Comparison of ENCODE assay signal across 21 mouse cellular contexts in the genomic region with DNA sequence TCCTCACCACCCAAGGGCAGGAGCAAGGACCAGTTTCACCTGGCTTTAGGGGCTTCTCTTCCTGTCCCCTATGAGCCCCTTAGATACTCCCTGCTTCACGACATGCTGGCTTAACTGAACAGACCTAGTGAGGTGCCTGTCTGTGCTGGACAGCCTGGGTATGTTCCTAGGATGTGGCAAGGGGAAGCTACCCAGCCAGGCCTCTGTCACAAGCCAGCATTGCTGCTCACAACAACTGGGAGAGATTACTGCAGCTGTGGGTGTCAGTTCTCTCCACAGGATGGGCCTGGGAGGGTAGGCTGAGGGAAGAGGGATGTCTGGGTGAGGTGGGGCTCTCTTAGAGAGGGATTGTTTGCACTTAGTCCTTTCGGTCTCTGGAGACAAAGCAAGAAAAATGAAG.
A peak's percentile ranks its signal among the peaks of the same experiment; 100 is the strongest.
DNase-seq lines count a peak whose midpoint lies in the region; ATAC-seq and TF ChIP-seq lines count a peak whose summit lies in the region.
"Had no signal": no experiment of that assay in that cellular context is flagged by ENCODE, and none has a peak within 500 bp of the region (broad histone marks: within the 10 kb centered on the region; RNA-seq: fewer than 3 reads in every experiment).

No protein-coding gene starts in this region.

- no peak overlapping the region for H3K4me2 ChIP-seq in heart, embryonic 13.5 days
- no peak overlapping the region for H3K4me2 ChIP-seq in lung, embryonic 16.5 days (ENCODE audit: low read depth, low read length)
- H3K4me2 ChIP-seq in myocyte (ENCODE audit: low read depth), result no peak overlapping the region
- H3K4me2 ChIP-seq: hindbrain, embryonic 14.5 days; liver, embryonic 13.5 days; lung, embryonic 14.5 days; midbrain, embryonic 11.5 days had no signal

- H3K9ac ChIP-seq in heart, embryonic 13.5 days, result 0 out of 2 replicates have a peak overlapping the region, but pooled peaks have one; percentile 6
- H3K9ac ChIP-seq in lung, embryonic 16.5 days (ENCODE audit: low read length), result no peak overlapping the region
- H3K9ac ChIP-seq: hindbrain, embryonic 14.5 days; liver, embryonic 13.5 days; lung, embryonic 14.5 days had no signal

- no peaks in the 10 kb centered on the region for H3K79me2 ChIP-seq in myocyte (ENCODE audit: control insufficient read depth, insufficient read depth)

- H3K27ac ChIP-seq in heart, embryonic 13.5 days (replicated peaks), result 0 out of 2 replicates have a peak overlapping the region, but pooled peaks have one; percentile 3
- peak overlapping the region; percentile 57; the same call in 1 of the 2 replicates for H3K27ac ChIP-seq in lung, embryonic 16.5 days (ENCODE audit: low read length)
- H3K27ac ChIP-seq: forebrain, embryonic 10.5 days; hindbrain, embryonic 14.5 days; liver, embryonic 13.5 days; macrophage; stomach, postnatal 0 days had no signal

- H3K36me3 ChIP-seq in heart, embryonic 13.5 days, result peaks cover 92% of the 10 kb centered on the region
- H3K36me3 ChIP-seq in lung, embryonic 16.5 days (ENCODE audit: control insufficient read depth, insufficient read depth, low read length), result peaks cover 23% of the 10 kb centered on the region
- peaks cover 49% of the 10 kb centered on the region for H3K36me3 ChIP-seq in myocyte (ENCODE audit: control insufficient read depth, insufficient read depth)

- WGBS in heart, embryonic 13.5 days, result 64% methylated on average over 2 of the region's 2 CpGs
- WGBS in lung, embryonic 16.5 days, result 56% methylated on average over 2 of the region's 2 CpGs

- no peak overlapping the region for H3ac ChIP-seq in myocyte (ENCODE audit: control insufficient read depth, insufficient read length)

- H3K27me3 ChIP-seq in heart, embryonic 13.5 days (replicated peaks), result no peaks in the 10 kb centered on the region
- H3K27me3 ChIP-seq in lung, embryonic 16.5 days (ENCODE audit: control insufficient read depth, insufficient read depth, low read depth, low read length), result no peaks in the 10 kb centered on the region
- H3K27me3 ChIP-seq in myocyte (ENCODE audit: control insufficient read depth, insufficient read depth, insufficient read length), result no peaks in the 10 kb centered on the region
- H3K27me3 ChIP-seq: liver, embryonic 13.5 days had no signal

- no peaks in the 10 kb centered on the region for H3K9me3 ChIP-seq in heart, embryonic 13.5 days
- H3K9me3 ChIP-seq in lung, embryonic 16.5 days (ENCODE audit: control insufficient read depth, low read length), result no peaks in the 10 kb centered on the region
- H3K9me3 ChIP-seq: forebrain, embryonic 10.5 days; liver, embryonic 13.5 days had no signal

- H3K4me3 ChIP-seq in heart, embryonic 13.5 days, result no peak overlapping the region
- H3K4me3 ChIP-seq in lung, embryonic 16.5 days (ENCODE audit: low read length), result no peak overlapping the region
- no peak overlapping the region for H3K4me3 ChIP-seq in myocyte
- H3K4me3 ChIP-seq: forebrain, embryonic 10.5 days; liver, embryonic 13.5 days had no signal

- intact Hi-C loops in heart, postnatal 14 days (cut with DNase I), result no loop called here

- peaks cover 46% of the 10 kb centered on the region for H3K4me1 ChIP-seq in heart, embryonic 13.5 days
- peaks cover 19% of the 10 kb centered on the region for H3K4me1 ChIP-seq in lung, embryonic 16.5 days (replicated peaks; ENCODE audit: control insufficient read depth, insufficient read depth, low read length)

- no peak; the same call in 1 of the 2 replicates for ATAC-seq in heart, embryonic 13.5 days (ENCODE audit: extremely low read depth, insufficient number of reproducible peaks, low FRiP score, low TSS enrichment)
- ATAC-seq in lung, embryonic 16.5 days (ENCODE audit: low read depth), result no peak
- ATAC-seq: forebrain, embryonic 16.5 days; inflammation-experienced regulatory T-cells, adult 6 months had no signal

- DNase-seq in heart, postnatal 14 days, result no peak
- DNase-seq in lung, adult 18-20 months, result no peak
- DNase-seq in gastrocnemius, postnatal 25 days, result peak; percentile 37
- no peak for DNase-seq in left cerebral cortex, adult 8-10 months (ENCODE audit: low spot score in 2 of 2)
- DNase-seq: adrenal gland, adult 8-10 months; cerebellum, adult 11-12 months; cerebellum, postnatal 25 days; heart, adult 18-20 months; heart, postnatal 36 days; liver, embryonic 13.5 days; lung, embryonic 14.5 days had no signal

- TF ChIP-seq POLR2A in myocyte (IDR thresholded peaks at IDR 0.05; ENCODE audit: insufficient read length, low read depth), result no peak

TF ChIP-seq in myocyte, 11 proteins besides CTCF, POLR2A, EP300 and RAD21:
- TF ChIP-seq REST (IDR thresholded peaks at IDR 0.05; ENCODE audit: insufficient read depth, insufficient read length), result no peak
- no peak for TF ChIP-seq POLR2AphosphoS2 (IDR thresholded peaks at IDR 0.05; ENCODE audit: insufficient read length, low read depth)
- no peak for TF ChIP-seq USF1 (IDR thresholded peaks at IDR 0.05; ENCODE audit: low read depth)
- no peak for TF ChIP-seq E2F4 (IDR thresholded peaks at IDR 0.05; ENCODE audit: insufficient read depth)
- no peak for TF ChIP-seq SRF (IDR thresholded peaks at IDR 0.05; ENCODE audit: control insufficient read depth, insufficient read length, low read depth)
- TF ChIP-seq MYOG (IDR thresholded peaks at IDR 0.05; ENCODE audit: control insufficient read depth in 1 of 3, insufficient read depth in 1 of 3, insufficient read length in 2 of 3, low read depth in 2 of 3), result peak; percentile 32 to 86 (median 69)
- no peak for TF ChIP-seq CEBPB (IDR thresholded peaks at IDR 0.05; ENCODE audit: insufficient read depth, poor library complexity, severe bottlenecking)
- TF ChIP-seq MYOD1 (IDR thresholded peaks at IDR 0.05; ENCODE audit: control insufficient read depth in 1 of 3, insufficient read length in 2 of 3, low read depth in 2 of 3), result peak; percentile 86 to 97 (median 88)
- TF ChIP-seq TCF3 (IDR thresholded peaks at IDR 0.05; ENCODE audit: insufficient read length, low read depth), result peak; percentile 18
- TF ChIP-seq TCF12 (IDR thresholded peaks at IDR 0.05; ENCODE audit: insufficient read depth, poor library complexity, severe bottlenecking), result no peak
- TF ChIP-seq MAX (IDR thresholded peaks at IDR 0.05; ENCODE audit: low read depth), result no peak
